Mouse (Mus musculus): ENCODE measurements around the gene 1110059G10Rik.

Gene 1110059G10Rik
- long read RNA-seq, experiment 1, transcript 1110059G10Rik-201 (3 exons, 3,361 nt) = major isoform, 11 of 12 reads
- long read RNA-seq, experiment 1, partial matches to known transcripts = 1 of 12 reads
- long read RNA-seq, experiment 1, other reads (novel, unspliced or antisense) = 0 of 12 reads
- long read RNA-seq, experiment 2, partial matches to known transcripts = 0 of 6 reads
- long read RNA-seq, experiment 2, other reads (novel, unspliced or antisense) = 0 of 6 reads

DNA sequence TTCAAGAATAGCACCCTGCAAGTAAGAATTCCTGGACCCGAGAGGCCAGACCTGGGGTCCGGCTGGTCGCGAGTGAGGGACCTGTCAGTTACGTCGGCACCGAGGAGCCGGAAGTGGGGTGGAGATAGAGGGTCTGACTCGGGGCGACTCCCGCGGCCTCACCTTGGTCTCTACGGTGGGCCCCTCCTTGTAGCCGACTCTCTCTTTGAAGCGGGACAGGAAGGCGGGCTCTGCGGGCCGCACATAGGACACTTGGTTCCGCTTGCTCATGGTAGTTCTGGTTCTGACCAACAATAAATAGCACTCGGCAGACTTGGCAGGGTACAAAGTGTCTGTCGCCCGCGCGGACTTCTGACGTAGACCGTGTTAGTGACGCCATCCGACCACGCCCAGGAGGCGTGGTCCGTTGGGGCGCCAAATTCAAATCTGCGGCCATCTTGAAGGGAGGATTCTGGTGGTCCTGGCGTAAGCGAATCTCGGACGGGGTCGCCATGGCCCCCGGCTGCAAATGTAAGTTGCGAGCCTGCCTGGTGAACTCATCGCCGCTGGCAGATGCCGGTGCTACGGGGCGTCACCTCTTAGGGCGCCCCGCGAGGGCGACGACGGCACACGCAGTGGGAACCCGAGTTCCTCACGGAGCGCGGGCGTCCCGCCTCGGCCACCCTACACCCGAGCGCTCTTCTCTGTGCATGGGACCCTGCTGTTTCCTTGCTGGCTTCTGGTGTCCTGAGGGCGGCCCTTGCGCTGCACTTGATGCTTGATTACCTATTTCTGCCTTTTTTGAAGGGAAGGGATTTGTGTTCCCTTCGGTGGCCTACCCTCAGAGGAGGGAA is at the start of gene 1110059G10Rik, which contains the start of gene Kif15:
1110059G10Rik (minus strand) TSS at position 358 of the 833 bp plus-strand sequence.
Kif15 (plus strand) TSS at position 404 of the 833 bp plus-strand sequence.
- intact Hi-C loops (cut with DNase I) = loop anchor here (5.0 kb wide), 1 partner anchor 144 kb away; the partner anchor contains the start of gene Tcaim

DNA sequence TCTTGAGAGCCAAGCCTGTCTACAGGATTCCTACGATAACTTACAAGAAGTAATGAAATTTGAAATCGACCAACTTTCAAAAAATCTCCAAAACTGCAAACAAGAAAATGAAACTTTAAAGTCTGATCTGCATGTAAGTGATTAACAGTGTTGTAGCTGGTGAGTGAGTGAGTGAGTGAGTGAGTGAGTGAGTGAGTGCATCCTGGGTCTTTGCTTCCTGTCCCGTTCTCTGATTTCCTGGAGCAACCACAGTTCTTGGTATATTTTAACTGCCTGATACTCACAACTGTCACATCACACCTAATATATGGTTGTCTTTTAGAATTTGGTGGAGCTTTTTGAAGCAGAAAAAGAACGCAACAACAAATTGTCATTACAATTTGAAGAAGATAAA is 48.4 kb upstream of the 1110059G10Rik start:
- intact Hi-C loops (cut with DNase I) = no loop called here

- intact Hi-C loops (cut with DNase I) = no loop called here
These were observed 47.8 kb upstream of the 1110059G10Rik start for GRCm38 (mm10) chr9:122998406-122999192.

DNA sequence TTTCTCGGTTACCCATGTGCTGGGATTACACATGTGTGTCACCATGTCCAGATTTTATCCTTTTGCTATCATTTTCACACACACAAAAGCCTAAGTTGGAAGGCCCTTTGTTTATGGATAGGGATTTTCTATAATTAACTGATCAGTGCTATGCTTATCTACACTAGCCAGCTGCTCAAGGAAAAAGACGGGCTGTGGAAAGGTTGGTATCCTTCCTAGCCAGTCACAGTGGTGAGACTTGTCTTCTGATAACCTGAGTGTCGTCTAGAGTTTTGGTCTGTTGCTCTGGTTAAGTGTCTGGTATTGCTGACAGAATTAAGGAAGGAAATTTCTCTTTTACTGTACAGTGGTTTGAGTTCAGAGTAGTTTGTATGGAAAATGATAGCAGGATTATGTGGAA is 21.9 kb downstream of the 1110059G10Rik start:
- intact Hi-C loops (cut with DNase I) = no loop called here

DNA sequence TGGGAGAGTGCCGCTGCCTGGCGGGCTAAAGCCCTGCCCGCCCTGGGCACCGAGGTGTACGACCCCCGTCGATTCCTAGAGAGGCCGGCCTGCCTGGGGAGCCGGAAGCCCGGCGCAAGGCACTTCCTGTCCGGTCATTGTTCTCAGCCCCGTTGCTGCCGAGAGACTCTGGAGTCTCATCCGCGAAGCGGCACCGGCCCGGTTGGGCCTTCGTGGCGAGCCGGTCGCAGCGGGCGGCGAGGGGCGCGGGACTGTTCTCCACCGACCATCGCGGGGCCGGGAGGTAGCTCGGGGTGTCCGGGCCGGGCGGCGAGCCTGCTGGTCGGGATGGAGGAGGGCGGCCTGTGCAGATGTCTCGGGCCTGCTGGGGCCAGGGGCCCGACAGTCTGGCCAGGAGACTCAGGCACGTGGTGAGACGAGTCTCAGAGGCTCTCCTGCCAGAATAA is 27.8 kb downstream of the 1110059G10Rik start, which contains the start of gene Zfp105:
Zfp105 (plus strand) TSS at position 137 of the 446 bp plus-strand sequence.
- intact Hi-C loops (cut with DNase I) = no loop called here

- intact Hi-C loops (cut with DNase I) = no loop called here
These were observed 28.4 kb downstream of the 1110059G10Rik start for GRCm38 (mm10) chr9:122922436-122922835.

DNA sequence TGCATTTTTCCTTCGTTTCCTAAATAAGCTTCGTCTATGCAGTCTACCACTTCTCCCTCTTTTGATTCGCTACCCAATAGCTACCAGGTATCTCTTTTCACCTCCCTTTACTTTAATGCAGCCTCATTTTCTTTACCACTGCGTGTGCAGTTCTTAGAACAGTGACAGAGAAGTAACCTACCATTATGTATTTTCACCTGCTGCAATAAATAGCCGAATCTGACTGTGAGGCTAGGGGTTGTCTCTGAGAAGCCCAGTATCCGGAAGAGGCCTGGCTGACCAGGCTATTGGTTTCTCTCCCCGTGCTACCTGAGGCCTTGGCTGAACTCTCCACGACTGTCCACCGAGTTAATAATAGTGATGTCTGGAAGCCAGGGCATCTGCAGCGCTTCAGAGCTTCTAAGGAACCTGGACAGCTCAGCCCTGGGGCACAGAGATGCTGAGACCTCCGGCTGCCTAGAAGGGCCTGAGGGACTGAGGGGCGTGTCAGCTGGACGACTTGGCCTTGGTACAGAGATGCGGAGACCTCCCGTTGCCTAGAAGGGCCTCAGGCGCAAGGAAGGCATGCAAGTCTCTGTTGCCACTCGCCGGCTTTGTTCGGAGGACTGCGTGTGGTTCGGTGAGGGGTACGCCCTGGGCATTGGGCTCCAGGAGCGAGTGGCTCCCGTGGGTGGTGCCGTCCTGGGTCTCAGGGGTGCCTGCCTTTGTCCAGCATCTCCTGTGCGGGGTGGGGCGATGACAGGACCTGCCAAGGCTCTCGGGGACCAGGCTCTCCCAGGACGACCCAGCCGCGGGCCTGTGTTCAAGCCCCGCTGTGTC is 47.9 kb downstream of the 1110059G10Rik start:
- intact Hi-C loops (cut with DNase I) = no loop called here

- intact Hi-C loops (cut with DNase I) = no loop called here
These were observed 49.8 kb downstream of the 1110059G10Rik start for GRCm38 (mm10) chr9:122901047-122901446.
